Mouse (Mus musculus): ENCODE data around the gene Tbcd.

GRCm38 (mm10) chr11:121519703-121520102 is 68.0 kb downstream of the Tbcd start:
- TF ChIP-seq CEBPB (IDR thresholded peaks at IDR 0.05; ENCODE audit: insufficient read depth, poor library complexity, severe bottlenecking): no peak
- no peak for TF ChIP-seq MYOD1 (IDR thresholded peaks at IDR 0.05; ENCODE audit: control insufficient read depth in 1 of 3, insufficient read length in 2 of 3, low read depth in 2 of 3)
- TF ChIP-seq E2F4 (IDR thresholded peaks at IDR 0.05; ENCODE audit: insufficient read depth): no peak
- no peak for TF ChIP-seq POLR2A (IDR thresholded peaks at IDR 0.05; ENCODE audit: insufficient read length, low read depth)
- TF ChIP-seq USF1 (IDR thresholded peaks at IDR 0.05; ENCODE audit: low read depth): no peak
- TF ChIP-seq POLR2AphosphoS2 (IDR thresholded peaks at IDR 0.05; ENCODE audit: insufficient read length, low read depth): no peak
